27 mouse cellular contexts compared by ENCODE assay signal in the genomic region with DNA sequence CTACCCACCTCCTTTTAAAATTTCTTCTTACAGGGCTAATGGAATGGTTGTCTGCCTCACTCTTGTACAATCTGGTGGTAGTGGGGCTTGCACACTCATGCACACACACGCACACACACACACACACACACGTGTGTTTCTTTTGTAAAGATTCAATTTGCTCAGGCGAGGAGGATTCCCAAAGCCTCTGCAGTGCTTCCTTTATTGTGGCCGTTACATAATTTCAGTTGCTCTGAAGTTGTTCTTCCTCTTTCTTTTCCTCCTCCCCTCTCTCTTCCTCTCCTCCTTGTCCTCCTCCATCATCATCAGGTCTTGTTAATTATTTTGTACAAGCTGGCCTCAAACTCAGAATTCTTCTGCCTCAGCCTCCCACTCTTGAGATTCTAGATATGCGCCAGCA. TPM values are rescaled to one million over a fixed set of nuclear protein-coding genes. Genes with fewer than 3 reads are reported as not detected.
DNase-seq lines count a peak whose midpoint lies in the region; ATAC-seq lines count a peak whose summit lies in the region.
"Had no signal": no experiment of that assay in that cellular context is flagged by ENCODE, and none has a peak within 500 bp of the region (broad histone marks: within the 10 kb centered on the region; RNA-seq: fewer than 3 reads in every experiment).

No protein-coding gene starts in this region.

- peak overlapping the region; percentile 40 for H3K27ac ChIP-seq in heart, embryonic 15.5 days
- H3K27ac ChIP-seq in limb, embryonic 12.5 days: peak overlapping the region; percentile 20; the same call in 1 of the 2 replicates
- H3K27ac ChIP-seq in limb, embryonic 10.5 days: no peak overlapping the region
- H3K27ac ChIP-seq in limb, embryonic 13.5 days: peak overlapping the region; percentile 10; the same call in 1 of the 2 replicates
- H3K27ac ChIP-seq: embryonic facial prominence, embryonic 10.5 days; forebrain, embryonic 15.5 days; intestine, embryonic 15.5 days; left cerebral cortex, adult 2 months; midbrain, embryonic 15.5 days; neural tube, embryonic 13.5 days had no signal

- peaks cover 36% of the 10 kb centered on the region for H3K36me3 ChIP-seq in heart, embryonic 15.5 days
- peaks cover 59% of the 10 kb centered on the region for H3K36me3 ChIP-seq in limb, embryonic 12.5 days
- peaks cover 61% of the 10 kb centered on the region for H3K36me3 ChIP-seq in limb, embryonic 10.5 days
- H3K36me3 ChIP-seq in limb, embryonic 13.5 days: peaks cover 63% of the 10 kb centered on the region

- no peak for ATAC-seq in heart, embryonic 15.5 days (replicated peaks; ENCODE audit: insufficient number of reproducible peaks, insufficient read depth, low FRiP score, low read depth)
- ATAC-seq in limb, embryonic 12.5 days (ENCODE audit: insufficient number of reproducible peaks, insufficient read depth, low FRiP score, low TSS enrichment, low read depth): no peak
- no peak for ATAC-seq in limb, embryonic 13.5 days (ENCODE audit: low FRiP score, low read depth)
- ATAC-seq: forebrain, embryonic 15.5 days; hindbrain, embryonic 16.5 days; intestine, embryonic 15.5 days; liver, postnatal 0 days; midbrain, embryonic 15.5 days had no signal

- no peaks in the 10 kb centered on the region; the same call in 1 of the 2 replicates for H3K9me3 ChIP-seq in heart, embryonic 15.5 days (replicated peaks)
- H3K9me3 ChIP-seq in limb, embryonic 12.5 days: peaks cover 6% of the 10 kb centered on the region
- no peaks in the 10 kb centered on the region for H3K9me3 ChIP-seq in limb, embryonic 10.5 days (replicated peaks)
- H3K9me3 ChIP-seq in limb, embryonic 13.5 days: peaks cover 4% of the 10 kb centered on the region; the same call in 1 of the 2 replicates
- H3K9me3 ChIP-seq: forebrain, embryonic 15.5 days; G1E; intestine, embryonic 15.5 days; midbrain, embryonic 15.5 days; neural tube, embryonic 13.5 days had no signal

- no peak for DNase-seq in heart, adult 8-10 months (ENCODE audit: low spot score)
- DNase-seq in limb, embryonic 10.5 days (ENCODE audit: low spot score): no peak
- peak; percentile 29 for DNase-seq in brain, adult 2 months (ENCODE audit: low read depth, low spot score)
- DNase-seq in thymus, postnatal 25 days: no peak
- DNase-seq in right cerebral cortex, postnatal 14 days: no peak
- DNase-seq: adrenal gland, adult 2 months; cerebellum, adult 8-10 months; gastrocnemius, postnatal 10 days; heart, postnatal 4 days; kidney, postnatal 4 days; layer of hippocampus, adult 9-11 months; liver, postnatal 0 days; right cerebral cortex, postnatal 4 days; thymus, adult 18-20 months had no signal

- 85% methylated on average over 5 of the region's 5 CpGs for WGBS in heart, embryonic 15.5 days
- WGBS in limb, embryonic 12.5 days: 85% methylated on average over 5 of the region's 5 CpGs
- 89% methylated on average over 5 of the region's 5 CpGs for WGBS in limb, embryonic 10.5 days
- WGBS in limb, embryonic 13.5 days: 87% methylated on average over 5 of the region's 5 CpGs

- no peak overlapping the region for H3K9ac ChIP-seq in heart, embryonic 15.5 days
- no peak overlapping the region for H3K9ac ChIP-seq in limb, embryonic 12.5 days (replicated peaks)
- no peak overlapping the region for H3K9ac ChIP-seq in limb, embryonic 13.5 days
- H3K9ac ChIP-seq: forebrain, embryonic 15.5 days; intestine, embryonic 15.5 days; liver, postnatal 0 days; midbrain, embryonic 15.5 days; neural tube, embryonic 13.5 days had no signal

- H3K27me3 ChIP-seq in heart, embryonic 15.5 days: no peaks in the 10 kb centered on the region
- H3K27me3 ChIP-seq in limb, embryonic 12.5 days: no peaks in the 10 kb centered on the region
- H3K27me3 ChIP-seq in limb, embryonic 10.5 days (ENCODE audit: low read depth, poor library complexity, severe bottlenecking): no peaks in the 10 kb centered on the region
- H3K27me3 ChIP-seq in limb, embryonic 13.5 days: no peaks in the 10 kb centered on the region
- H3K27me3 ChIP-seq: forebrain, embryonic 15.5 days; intestine, embryonic 15.5 days; midbrain, embryonic 15.5 days; neural tube, embryonic 13.5 days had no signal

- peaks cover 7% of the 10 kb centered on the region for H3K4me1 ChIP-seq in heart, embryonic 15.5 days (replicated peaks)
- no peaks in the 10 kb centered on the region for H3K4me1 ChIP-seq in limb, embryonic 12.5 days (replicated peaks)
- no peaks in the 10 kb centered on the region for H3K4me1 ChIP-seq in limb, embryonic 10.5 days
- H3K4me1 ChIP-seq in limb, embryonic 13.5 days: peaks cover 8% of the 10 kb centered on the region; the same call in 1 of the 2 replicates
- H3K4me1 ChIP-seq: intestine, embryonic 15.5 days had no signal

- no peak overlapping the region for H3K4me3 ChIP-seq in heart, embryonic 15.5 days
- H3K4me3 ChIP-seq in limb, embryonic 12.5 days (replicated peaks): no peak overlapping the region
- H3K4me3 ChIP-seq in limb, embryonic 10.5 days: no peak overlapping the region
- H3K4me3 ChIP-seq in limb, embryonic 13.5 days: no peak overlapping the region
- H3K4me3 ChIP-seq: embryonic facial prominence, embryonic 10.5 days; forebrain, embryonic 15.5 days; intestine, embryonic 15.5 days; left cerebral cortex, adult 2 months; midbrain, embryonic 15.5 days; myocyte; neural tube, embryonic 13.5 days had no signal

- H3K4me2 ChIP-seq in heart, embryonic 15.5 days: no peak overlapping the region
- H3K4me2 ChIP-seq in limb, embryonic 12.5 days: no peak overlapping the region
- H3K4me2 ChIP-seq in limb, embryonic 13.5 days (replicated peaks): no peak overlapping the region
- H3K4me2 ChIP-seq: forebrain, embryonic 15.5 days; intestine, embryonic 15.5 days; liver, embryonic 11.5 days; midbrain, embryonic 15.5 days; neural tube, embryonic 13.5 days had no signal

RNA-seq across cellular contexts. Expression of a gene that starts 20.0 kb away (rescaled TPM):
- polyA plus RNA-seq in heart, embryonic 15.5 days (2015; fragmentation: Nextera tagmentation; extraction: Ambion mirVana): 9.2 and 11.1 TPM in 2 replicates
- total RNA-seq in heart, adult 8-10 months (2022): 10 to 100 TPM; 15.3 to 16.7 (median 16.0) TPM
- 21.2 and 21.3 TPM in 2 replicates for polyA plus RNA-seq in limb, embryonic 12.5 days (2016; fragmentation: Nextera tagmentation; extraction: Ambion mirVana)
- polyA plus RNA-seq in limb, embryonic 10.5 days (2016; fragmentation: Nextera tagmentation; extraction: Ambion mirVana): 13.3 and 15.9 TPM in 2 replicates
- 15.8 and 18.0 TPM in 2 replicates for polyA plus RNA-seq in limb, embryonic 13.5 days (2015; fragmentation: Nextera tagmentation; extraction: Ambion mirVana)

RNA-seq across cellular contexts. Expression of a gene that starts 39.8 kb away (rescaled TPM):
- 25.9 and 28.3 TPM in 2 replicates for polyA plus RNA-seq in heart, embryonic 15.5 days (2015; fragmentation: Nextera tagmentation; extraction: Ambion mirVana)
- 10 to 100 TPM; 15.8 to 29.0 (median 21.0) TPM for total RNA-seq in heart, adult 8-10 months (2022)
- 63.4 and 66.2 TPM in 2 replicates for polyA plus RNA-seq in limb, embryonic 12.5 days (2016; fragmentation: Nextera tagmentation; extraction: Ambion mirVana)
- 59.4 and 66.8 TPM in 2 replicates for polyA plus RNA-seq in limb, embryonic 10.5 days (2016; fragmentation: Nextera tagmentation; extraction: Ambion mirVana)
- 51.1 and 55.2 TPM in 2 replicates for polyA plus RNA-seq in limb, embryonic 13.5 days (2015; fragmentation: Nextera tagmentation; extraction: Ambion mirVana)

RNA-seq across cellular contexts. Expression of a gene that starts 46.3 kb away (rescaled TPM):
- 12.9 and 18.8 TPM in 2 replicates for polyA plus RNA-seq in heart, embryonic 15.5 days (2015; fragmentation: Nextera tagmentation; extraction: Ambion mirVana)
- 10 to 100 TPM; 27.5 to 31.3 (median 28.9) TPM for total RNA-seq in heart, adult 8-10 months (2022)
- polyA plus RNA-seq in limb, embryonic 12.5 days (2016; fragmentation: Nextera tagmentation; extraction: Ambion mirVana): 17.7 and 19.0 TPM in 2 replicates
- 7.6 and 8.0 TPM in 2 replicates for polyA plus RNA-seq in limb, embryonic 10.5 days (2016; fragmentation: Nextera tagmentation; extraction: Ambion mirVana)
- 12.0 and 14.4 TPM in 2 replicates for polyA plus RNA-seq in limb, embryonic 13.5 days (2015; fragmentation: Nextera tagmentation; extraction: Ambion mirVana)
